Mouse (Mus musculus): Measurements from ENCODE around the gene Ankrd2.
A peak's percentile ranks its signal among the peaks of the same experiment; 100 is the strongest.

The Ankrd2 gene

GRCm38 (mm10) chr19:42035456-42036248 is at the start of gene Ankrd2:
Ankrd2 (plus strand) TSS chr19:42036000.
- DNase-seq: peak; percentile 90

DNA sequence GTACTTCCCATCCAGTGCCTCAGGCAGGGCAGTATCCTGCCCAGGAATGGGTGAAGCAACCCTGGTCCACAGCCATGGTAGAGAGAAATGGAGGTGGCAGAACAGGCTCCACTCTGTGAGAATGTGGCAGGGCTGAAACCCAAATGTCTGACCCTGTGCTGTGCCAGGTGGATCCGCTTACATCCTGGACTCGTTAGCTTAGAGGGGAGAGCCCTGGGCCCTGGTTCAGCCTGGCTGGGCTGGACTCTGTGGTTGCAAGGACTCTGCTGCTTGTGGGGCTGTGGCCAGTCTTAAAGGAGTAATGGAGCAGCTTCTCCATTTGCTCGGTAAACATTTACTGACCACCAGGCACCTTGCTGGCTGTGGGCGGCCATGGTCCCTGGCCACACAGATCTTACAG is 48.6 kb upstream of the Ankrd2 start:
- DNase-seq: no peak

DNA sequence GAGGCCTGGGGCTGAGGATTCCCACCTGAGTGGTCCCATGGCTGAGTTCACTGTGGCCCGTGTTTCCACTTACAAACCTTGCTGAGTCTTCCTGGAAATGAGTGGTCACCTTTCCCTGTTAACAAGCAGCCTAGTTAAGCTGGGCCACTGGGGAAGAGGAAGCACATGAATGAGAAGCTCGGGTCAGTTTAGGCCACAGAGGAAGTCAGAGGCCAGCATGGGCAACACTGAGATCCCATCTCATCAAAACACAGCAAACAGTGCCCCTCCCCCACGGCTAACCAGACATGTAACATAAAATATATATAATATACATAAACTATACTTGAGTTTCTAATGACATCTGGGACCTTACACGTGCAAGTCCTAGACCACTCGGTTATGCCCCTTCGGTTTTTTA is 46.0 kb upstream of the Ankrd2 start:
- no peak for DNase-seq

- DNase-seq: no peak
Measured at GRCm38 (mm10) chr19:41991926-41992477, 43.8 kb upstream of the Ankrd2 start.

DNA sequence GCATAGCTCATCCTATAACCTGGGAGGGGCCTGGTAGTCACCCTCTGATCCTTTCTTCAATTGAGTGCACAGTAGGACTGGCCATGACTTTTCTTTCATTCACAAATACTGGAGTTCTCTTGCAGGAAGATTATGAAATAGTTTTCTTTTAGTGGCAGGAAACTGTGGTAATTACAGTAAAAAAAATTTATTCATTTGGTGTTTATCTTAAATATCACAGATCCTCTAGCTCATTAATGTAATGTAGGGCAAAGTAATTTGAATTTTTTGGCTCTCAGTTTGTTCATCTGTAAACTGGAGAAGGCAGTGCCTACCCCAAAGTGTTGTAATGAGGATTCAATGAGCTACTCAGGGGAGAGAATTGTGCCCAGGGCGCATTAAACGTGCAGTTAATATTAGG is 42.8 kb upstream of the Ankrd2 start:
- DNase-seq: no peak

DNA sequence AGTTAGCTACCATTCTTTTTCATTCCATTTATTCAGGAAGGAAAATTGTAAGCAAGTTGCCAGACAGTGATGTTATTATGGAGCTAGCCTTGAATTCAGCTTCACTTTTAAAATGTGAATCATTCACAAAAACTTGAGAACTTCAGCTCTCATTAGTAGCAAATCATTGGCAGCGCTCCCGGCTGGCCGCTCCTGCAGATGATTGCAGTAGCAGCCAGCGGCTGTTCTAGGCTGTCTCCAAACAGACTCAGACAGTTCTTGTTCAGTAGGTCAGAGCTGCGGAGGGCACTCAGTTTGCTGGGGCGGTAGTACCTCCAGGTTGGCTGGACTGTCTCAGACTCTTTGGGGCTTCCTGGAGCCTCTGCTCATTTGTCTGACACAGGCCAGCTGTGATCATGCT is 42.3 kb upstream of the Ankrd2 start:
- DNase-seq: peak; percentile 83

GRCm38 (mm10) chr19:41994023-41994422 is 41.8 kb upstream of the Ankrd2 start:
- no peak for DNase-seq

GRCm38 (mm10) chr19:41995483-41995882 is 40.3 kb upstream of the Ankrd2 start:
- DNase-seq: no peak

GRCm38 (mm10) chr19:41997090-41997489 is 38.7 kb upstream of the Ankrd2 start:
- no peak for DNase-seq

- DNase-seq: no peak
Measured at GRCm38 (mm10) chr19:41998770-41999548, 36.8 kb upstream of the Ankrd2 start.

DNA sequence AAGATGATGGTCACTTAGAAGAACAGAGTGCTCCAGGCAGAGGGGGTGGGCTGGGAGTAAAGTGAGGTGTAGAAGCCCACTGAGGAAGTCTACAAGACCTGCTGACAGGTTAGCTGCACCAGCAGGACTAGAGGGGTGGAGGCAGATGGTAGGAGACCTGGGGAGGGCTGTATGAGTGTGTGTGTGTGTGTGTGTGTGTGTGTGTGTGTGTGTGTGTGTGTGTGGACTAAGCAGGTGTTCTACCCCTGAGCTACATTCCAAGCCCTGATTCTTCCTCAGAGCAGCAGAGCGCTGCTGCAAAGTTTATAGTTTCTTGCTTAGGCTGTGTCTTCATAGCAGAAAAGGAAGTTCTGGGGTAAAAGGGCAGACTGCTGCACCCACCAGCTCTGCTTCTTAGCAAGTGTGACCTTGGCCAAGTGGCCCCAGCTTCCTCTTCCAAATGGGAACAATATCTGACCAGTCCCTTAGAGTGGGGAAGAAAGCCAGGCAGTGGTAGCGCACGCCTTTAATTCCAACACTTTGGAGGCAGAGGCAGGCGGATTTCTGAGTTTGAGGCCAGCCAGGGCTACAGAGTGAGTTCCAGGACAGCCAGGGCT is 36.0 kb upstream of the Ankrd2 start:
- no peak for DNase-seq

DNA sequence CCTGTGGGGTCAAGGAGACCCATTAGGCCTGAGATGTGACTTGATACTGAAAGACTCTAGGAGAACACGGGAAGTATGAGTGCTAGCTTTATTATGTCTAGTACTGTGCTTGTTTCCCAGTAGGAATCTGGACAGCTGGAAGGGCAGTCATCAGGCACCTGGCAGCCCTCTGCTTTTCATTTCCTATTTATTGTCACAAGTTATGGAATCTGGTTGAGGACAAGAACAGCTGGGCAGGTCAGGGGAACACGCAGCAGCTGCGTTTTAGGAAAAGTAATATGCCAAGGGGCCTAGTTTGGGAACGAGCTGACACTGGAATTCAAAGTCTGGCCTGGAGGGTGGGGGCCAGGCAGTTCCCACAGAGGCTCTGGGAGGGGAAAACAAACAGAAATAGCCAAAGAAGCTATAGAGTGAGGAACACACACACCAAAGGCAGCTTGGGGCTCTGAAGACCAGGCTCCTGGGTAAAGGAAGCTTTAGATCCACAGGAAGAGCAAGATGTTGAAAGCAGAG is 35.3 kb upstream of the Ankrd2 start:
- no peak for DNase-seq

DNA sequence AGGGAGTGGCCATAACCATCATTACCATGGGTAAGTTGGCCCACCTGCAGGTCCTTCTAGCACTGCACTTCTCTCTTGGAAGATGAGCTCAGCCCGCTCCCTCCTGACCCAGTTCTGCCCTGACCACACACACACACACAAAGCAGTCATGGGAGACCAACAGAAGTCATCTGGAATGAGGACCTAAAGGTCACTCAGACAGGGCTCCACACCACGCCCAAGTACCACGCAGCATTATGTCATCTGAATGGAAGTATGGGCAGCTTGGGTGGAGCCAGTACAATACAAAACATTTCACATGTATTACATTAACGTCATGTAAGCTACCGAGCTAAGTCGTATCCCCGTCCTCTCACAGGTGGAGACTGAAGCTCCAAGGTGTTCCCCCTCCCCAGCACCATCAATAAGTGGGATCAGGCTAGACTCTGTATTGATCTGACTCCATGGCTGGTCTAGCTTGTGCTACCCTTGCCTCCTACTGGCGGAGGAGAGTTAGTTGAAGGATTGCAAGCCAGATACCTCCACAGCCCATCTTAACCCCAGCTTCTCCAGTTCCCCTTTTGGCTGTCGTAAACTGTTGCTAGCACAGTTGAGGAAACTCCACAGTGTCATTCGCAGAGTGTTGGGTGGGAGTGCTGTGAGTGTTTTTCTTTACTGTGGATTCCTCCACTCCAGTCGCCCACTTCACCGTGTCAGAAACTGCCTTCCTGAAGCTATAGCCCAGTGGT is 34.4 kb upstream of the Ankrd2 start:
- DNase-seq: no peak

DNA sequence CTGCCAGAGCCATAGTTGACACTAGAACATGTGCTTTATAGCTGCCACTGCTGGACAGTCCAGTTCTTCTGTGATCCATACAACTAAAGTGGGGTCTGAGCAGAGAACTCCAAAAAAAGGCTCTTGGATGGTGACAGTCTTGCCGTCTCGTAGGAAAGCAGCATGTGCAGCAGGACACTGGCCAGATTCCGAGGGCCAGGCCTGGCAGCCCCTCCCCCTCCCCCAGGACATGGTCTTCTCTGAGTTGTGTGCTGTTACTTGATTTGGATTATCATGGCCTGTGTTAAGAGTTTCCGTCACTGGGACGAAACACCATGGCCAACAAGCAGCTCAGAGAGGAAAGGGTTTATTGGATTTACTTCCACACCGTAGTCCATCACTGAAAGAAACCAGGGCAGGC is 31.5 kb upstream of the Ankrd2 start:
- DNase-seq: no peak

DNA sequence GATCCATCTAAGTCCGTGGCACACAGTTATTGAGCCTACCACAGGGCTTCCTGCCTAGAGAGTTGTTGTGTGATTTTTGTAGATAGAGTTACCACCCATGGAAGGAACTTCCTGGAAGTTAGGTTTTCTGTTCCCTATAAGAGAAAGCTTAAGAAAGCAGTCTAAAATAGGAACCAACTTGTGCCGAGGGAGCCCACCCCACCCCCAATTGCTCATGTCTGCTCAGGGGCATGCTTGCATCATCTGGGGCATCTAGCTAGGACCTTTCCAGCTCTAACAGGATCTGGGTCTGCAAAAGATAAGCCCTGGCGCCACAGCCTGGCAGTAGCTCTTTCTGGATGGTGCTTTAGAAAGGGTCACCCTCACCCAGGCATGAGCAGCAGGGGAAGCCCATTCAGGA is 30.2 kb upstream of the Ankrd2 start:
- DNase-seq: no peak

DNA sequence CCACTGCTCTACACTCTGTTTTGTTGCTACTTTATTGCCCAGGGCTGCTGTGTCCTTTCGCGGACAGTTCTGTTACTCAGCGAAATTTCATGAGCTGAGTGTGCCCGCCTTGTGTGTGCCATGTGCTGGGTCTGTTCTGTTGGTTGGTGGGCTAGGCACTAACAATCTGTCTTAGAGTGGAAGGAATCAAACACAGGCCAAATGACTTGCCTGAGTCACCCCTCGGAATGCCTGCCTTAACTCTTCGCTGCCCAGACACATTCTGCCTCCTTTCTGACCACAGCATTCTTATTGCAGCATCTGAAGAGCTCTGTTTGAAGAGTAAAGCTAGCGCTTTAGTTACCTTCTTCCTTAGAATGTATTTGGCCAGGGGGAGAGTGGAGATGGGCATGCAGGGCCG is 29.2 kb upstream of the Ankrd2 start:
- DNase-seq: no peak

- no peak for DNase-seq
Measured at GRCm38 (mm10) chr19:42008586-42008985, 27.2 kb upstream of the Ankrd2 start.

DNA sequence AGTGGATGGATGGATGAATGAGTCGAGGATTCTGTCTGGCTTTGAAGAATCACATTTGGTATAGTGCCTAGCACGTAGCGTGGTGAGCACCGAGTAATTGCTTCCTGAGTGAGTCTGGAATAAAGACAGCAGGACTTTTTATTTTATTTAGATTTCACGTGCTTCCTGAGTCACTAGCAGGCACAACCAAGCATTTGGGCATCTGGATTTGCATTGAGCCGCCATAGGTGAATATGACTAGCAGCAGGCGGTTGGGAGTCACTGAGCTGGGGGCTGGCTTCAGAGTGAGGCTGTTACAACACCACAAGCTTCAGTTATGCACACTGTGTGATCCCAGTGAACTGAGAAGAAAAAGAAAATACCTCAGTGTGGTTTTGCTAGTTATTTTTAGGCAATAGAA is 26.7 kb upstream of the Ankrd2 start:
- DNase-seq: no peak

GRCm38 (mm10) chr19:42010436-42010835 is 25.4 kb upstream of the Ankrd2 start:
- DNase-seq: no peak

DNA sequence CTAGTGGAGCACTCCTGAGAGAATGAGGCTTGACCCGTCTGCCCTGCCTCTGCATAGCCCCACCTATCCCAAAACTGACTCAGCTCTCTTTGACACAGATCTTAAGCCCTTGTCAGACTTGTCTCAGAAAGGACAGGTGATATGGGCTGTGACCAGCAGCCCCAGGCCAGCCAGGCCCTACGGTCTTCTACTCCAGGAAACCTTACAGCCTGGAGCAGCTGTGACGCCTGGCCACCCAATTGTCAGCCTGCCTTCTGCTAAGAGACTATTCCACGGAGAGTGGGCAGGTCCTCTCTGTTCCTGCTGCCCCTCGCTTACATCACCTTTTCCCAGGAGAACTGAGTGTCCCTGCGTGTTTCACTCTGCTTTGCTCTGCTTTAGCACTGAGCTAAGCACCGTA is 24.7 kb upstream of the Ankrd2 start:
- DNase-seq: no peak

- no peak for DNase-seq
Measured at GRCm38 (mm10) chr19:42014231-42014825, 21.5 kb upstream of the Ankrd2 start.

- no peak for DNase-seq
Measured at GRCm38 (mm10) chr19:42015001-42015400, 20.8 kb upstream of the Ankrd2 start.
